Mouse (Mus musculus): ENCODE results near the gene Ubn2.

- TF ChIP-seq CTCF (IDR thresholded peaks at IDR 0.05; ENCODE audit: low read depth) (peak; percentile 37), EP300 (IDR thresholded peaks at IDR 0.05; ENCODE audit: low read depth) (no peak)
Measured at GRCm38 (mm10) chr6:38389671-38390070, 44.1 kb upstream of the Ubn2 start.
